In genomic region chr1:106172301-106172930, GRCm38 (mm10) we compare ENCODE assay signal across 8 mouse cellular contexts. TPM values are rescaled to one million over a fixed set of nuclear protein-coding genes. Genes with fewer than 3 reads are reported as not detected.
DNase-seq lines count a peak whose midpoint lies in the region; ATAC-seq lines count a peak whose summit lies in the region.

No protein-coding gene starts in this region.

- peak overlapping the region; percentile 82 for H3K4me3 ChIP-seq in embryonic facial prominence, embryonic 13.5 days
- peak overlapping the region; percentile 93 for H3K4me3 ChIP-seq in heart, embryonic 15.5 days
- H3K4me3 ChIP-seq in lung, embryonic 16.5 days (ENCODE audit: low read length): peak overlapping the region; percentile 90

- H3K9ac ChIP-seq in embryonic facial prominence, embryonic 13.5 days: peak overlapping the region; percentile 88
- H3K9ac ChIP-seq in heart, embryonic 15.5 days: peak overlapping the region; percentile 97
- peak overlapping the region; percentile 89 for H3K9ac ChIP-seq in lung, embryonic 16.5 days (ENCODE audit: low read length)

- H3K27me3 ChIP-seq in embryonic facial prominence, embryonic 13.5 days: no peaks in the 10 kb centered on the region
- H3K27me3 ChIP-seq in heart, embryonic 15.5 days: no peaks in the 10 kb centered on the region
- H3K27me3 ChIP-seq in lung, embryonic 16.5 days (ENCODE audit: control insufficient read depth, insufficient read depth, low read depth, low read length): no peaks in the 10 kb centered on the region

- H3K4me1 ChIP-seq in embryonic facial prominence, embryonic 13.5 days: peaks cover 24% of the 10 kb centered on the region
- H3K4me1 ChIP-seq in heart, embryonic 15.5 days (replicated peaks): peaks cover 23% of the 10 kb centered on the region
- peaks cover 19% of the 10 kb centered on the region for H3K4me1 ChIP-seq in lung, embryonic 16.5 days (replicated peaks; ENCODE audit: control insufficient read depth, insufficient read depth, low read length)

- H3K9me3 ChIP-seq in embryonic facial prominence, embryonic 13.5 days: no peaks in the 10 kb centered on the region
- no peaks in the 10 kb centered on the region for H3K9me3 ChIP-seq in heart, embryonic 15.5 days (replicated peaks)
- no peaks in the 10 kb centered on the region for H3K9me3 ChIP-seq in lung, embryonic 16.5 days (ENCODE audit: control insufficient read depth, low read length)

- WGBS in embryonic facial prominence, embryonic 13.5 days: under 1% methylated on average over 54 of the region's 77 CpGs
- under 1% methylated on average over 70 of the region's 77 CpGs for WGBS in heart, embryonic 15.5 days
- under 1% methylated on average over 58 of the region's 77 CpGs for WGBS in lung, embryonic 16.5 days

- peak overlapping the region; percentile 79 for H3K4me2 ChIP-seq in embryonic facial prominence, embryonic 13.5 days
- peak overlapping the region; percentile 76 for H3K4me2 ChIP-seq in heart, embryonic 15.5 days
- peak overlapping the region; percentile 83 for H3K4me2 ChIP-seq in lung, embryonic 16.5 days (ENCODE audit: low read depth, low read length)

- no peaks in the 10 kb centered on the region for H3K36me3 ChIP-seq in embryonic facial prominence, embryonic 13.5 days
- H3K36me3 ChIP-seq in heart, embryonic 15.5 days: no peaks in the 10 kb centered on the region
- no peaks in the 10 kb centered on the region for H3K36me3 ChIP-seq in lung, embryonic 16.5 days (ENCODE audit: control insufficient read depth, insufficient read depth, low read length)

- peak overlapping the region; percentile 83 for H3K27ac ChIP-seq in embryonic facial prominence, embryonic 13.5 days
- peak overlapping the region; percentile 95 for H3K27ac ChIP-seq in heart, embryonic 15.5 days
- peak overlapping the region; percentile 91 for H3K27ac ChIP-seq in lung, embryonic 16.5 days (ENCODE audit: low read length)

- ATAC-seq in embryonic facial prominence, embryonic 13.5 days (ENCODE audit: insufficient number of reproducible peaks, insufficient read depth, low FRiP score, low TSS enrichment, low read depth): no peak
- peak; percentile 8; the same call in 1 of the 2 replicates for ATAC-seq in heart, embryonic 15.5 days (replicated peaks; ENCODE audit: insufficient number of reproducible peaks, insufficient read depth, low FRiP score, low read depth)
- ATAC-seq in lung, embryonic 16.5 days (ENCODE audit: low read depth): peak; percentile 10

- DNase-seq in CD8-positive naive resting alpha-beta T cell, adult 2 months (ENCODE audit: low read depth in 2 of 2, low spot score in 2 of 2): peak; percentile 24 to 49
- peak; percentile 74 for DNase-seq in adrenal gland, postnatal 14 days
- DNase-seq in kidney, postnatal 25 days: peak; percentile 46 to 68
- peak; percentile 39 for DNase-seq in ovary, postnatal 14 days (ENCODE audit: low spot score)
- DNase-seq in thymus, postnatal 25 days: peak; percentile 49

RNA-seq across cellular contexts. Expression of gene Phlpp1, which starts 0.9 kb away (rescaled TPM):
- total RNA-seq in adrenal gland, postnatal 14 days (2021): 19.3 and 19.4 TPM in 2 replicates
- 3.4 and 3.9 TPM in 2 replicates for polyA plus RNA-seq in embryonic facial prominence, embryonic 13.5 days (2015; fragmentation: Nextera tagmentation; extraction: Ambion mirVana)
- 4.2 and 4.9 TPM in 2 replicates for polyA plus RNA-seq in heart, embryonic 15.5 days (2015; fragmentation: Nextera tagmentation; extraction: Ambion mirVana)
- 2.6 and 3.2 TPM in 2 replicates for polyA plus RNA-seq in lung, embryonic 16.5 days (2015; fragmentation: Nextera tagmentation; extraction: Ambion mirVana)
